In genomic region chr1:127661118-127662012, GRCm38 (mm10) we compare ENCODE assay signal across 10 mouse cellular contexts. TPM values are rescaled to one million over a fixed set of nuclear protein-coding genes. Genes with fewer than 3 reads are reported as not detected.
DNase-seq lines count a peak whose midpoint lies in the region; ATAC-seq and TF ChIP-seq lines count a peak whose summit lies in the region.
"Had no signal": no experiment of that assay in that cellular context is flagged by ENCODE, and none has a peak within 500 bp of the region (broad histone marks: within the 10 kb centered on the region; RNA-seq: fewer than 3 reads in every experiment).

No protein-coding gene starts in this region.

- no peaks in the 10 kb centered on the region for H3K27me3 ChIP-seq in embryonic facial prominence, embryonic 13.5 days
- H3K27me3 ChIP-seq in hindbrain, embryonic 13.5 days = no peaks in the 10 kb centered on the region
- H3K27me3 ChIP-seq in midbrain, postnatal 0 days (ENCODE audit: insufficient read depth, low read length) = no peaks in the 10 kb centered on the region
- H3K27me3 ChIP-seq: liver, embryonic 15.5 days had no signal

- H3K4me3 ChIP-seq in embryonic facial prominence, embryonic 13.5 days = no peak overlapping the region
- H3K4me3 ChIP-seq in hindbrain, embryonic 13.5 days = no peak overlapping the region
- no peak overlapping the region for H3K4me3 ChIP-seq in midbrain, postnatal 0 days (ENCODE audit: low read depth, low read length)
- H3K4me3 ChIP-seq: liver, embryonic 15.5 days had no signal

- intact Hi-C loops in left cerebral cortex, postnatal 14 days (cut with DNase I) = no loop called here

- peak overlapping the region; percentile 32 for H3K4me2 ChIP-seq in embryonic facial prominence, embryonic 13.5 days
- H3K4me2 ChIP-seq in hindbrain, embryonic 13.5 days = peak overlapping the region; percentile 37
- H3K4me2 ChIP-seq in midbrain, postnatal 0 days (ENCODE audit: low read depth, low read length, poor library complexity, severe bottlenecking) = peak overlapping the region; percentile 18; the same call in 1 of the 2 replicates
- H3K4me2 ChIP-seq: liver, embryonic 15.5 days had no signal

- DNase-seq in left cerebral cortex, postnatal 14 days (ENCODE audit: low spot score in 2 of 2) = peak; percentile 30 to 33
- no peak for DNase-seq in left cerebral cortex, adult 11 months (ENCODE audit: low spot score)
- peak; percentile 58 for DNase-seq in midbrain, postnatal 0 days (ENCODE audit: low spot score)
- DNase-seq in ovary, postnatal 14 days (ENCODE audit: low spot score) = no peak
- DNase-seq in gastrocnemius, postnatal 10 days = no peak
- no peak for DNase-seq in urinary bladder, postnatal 10 days (ENCODE audit: low spot score)
- DNase-seq: gastrocnemius, postnatal 14 days had no signal

- no peak for ATAC-seq in embryonic facial prominence, embryonic 13.5 days (ENCODE audit: insufficient number of reproducible peaks, insufficient read depth, low FRiP score, low TSS enrichment, low read depth)
- peak; percentile 83 for ATAC-seq in hindbrain, embryonic 13.5 days (ENCODE audit: low FRiP score)
- ATAC-seq in midbrain, postnatal 0 days (ENCODE audit: low FRiP score) = peak; percentile 80

- WGBS in embryonic facial prominence, embryonic 13.5 days = 25% methylated on average over 13 of the region's 13 CpGs
- 23% methylated on average over 13 of the region's 13 CpGs for WGBS in hindbrain, embryonic 13.5 days
- 25% methylated on average over 13 of the region's 13 CpGs for whole genome bisulfite sequencing in midbrain, postnatal 0 days

- no peak overlapping the region; the same call in 1 of the 2 replicates for H3K9ac ChIP-seq in embryonic facial prominence, embryonic 13.5 days
- H3K9ac ChIP-seq in hindbrain, embryonic 13.5 days = peak overlapping the region; percentile 67
- peak overlapping the region; percentile 15; the same call in 1 of the 2 replicates for H3K9ac ChIP-seq in midbrain, postnatal 0 days (replicated peaks; ENCODE audit: low read length, poor library complexity, severe bottlenecking)
- H3K9ac ChIP-seq: liver, embryonic 15.5 days had no signal

- H3K36me3 ChIP-seq in embryonic facial prominence, embryonic 13.5 days = no peaks in the 10 kb centered on the region
- H3K36me3 ChIP-seq in hindbrain, embryonic 13.5 days = no peaks in the 10 kb centered on the region
- H3K36me3 ChIP-seq in midbrain, postnatal 0 days (ENCODE audit: insufficient read depth, low read length) = no peaks in the 10 kb centered on the region
- H3K36me3 ChIP-seq: liver, embryonic 15.5 days had no signal

- TF ChIP-seq CTCF in midbrain, postnatal 0 days (IDR thresholded peaks at IDR 0.05) = no peak

- H3K4me1 ChIP-seq in embryonic facial prominence, embryonic 13.5 days = peaks cover 12% of the 10 kb centered on the region
- peaks cover 25% of the 10 kb centered on the region for H3K4me1 ChIP-seq in hindbrain, embryonic 13.5 days (replicated peaks)
- H3K4me1 ChIP-seq in midbrain, postnatal 0 days (ENCODE audit: insufficient read depth, low read length) = 0 out of 2 replicates have a peak, but pooled peaks cover 3% of the 10 kb centered on the region

- H3K27ac ChIP-seq in embryonic facial prominence, embryonic 13.5 days = no peak overlapping the region
- H3K27ac ChIP-seq in hindbrain, embryonic 13.5 days = peak overlapping the region; percentile 91
- H3K27ac ChIP-seq in midbrain, postnatal 0 days (ENCODE audit: low read depth, low read length) = peak overlapping the region; percentile 69
- H3K27ac ChIP-seq: liver, embryonic 15.5 days had no signal

- no peaks in the 10 kb centered on the region for H3K9me3 ChIP-seq in embryonic facial prominence, embryonic 13.5 days
- H3K9me3 ChIP-seq in hindbrain, embryonic 13.5 days = no peaks in the 10 kb centered on the region
- H3K9me3 ChIP-seq in midbrain, postnatal 0 days (ENCODE audit: low read length) = no peaks in the 10 kb centered on the region
- H3K9me3 ChIP-seq: liver, embryonic 15.5 days had no signal

RNA-seq across cellular contexts. Expression of gene Tmem163, which starts 18.0 kb away (rescaled TPM):
- total RNA-seq in left cerebral cortex, postnatal 14 days (2021) = 10 to 100 TPM; 34.3 to 37.5 TPM
- polyA plus RNA-seq in embryonic facial prominence, embryonic 13.5 days (2015; fragmentation: Nextera tagmentation; extraction: Ambion mirVana) = 8.8 and 9.4 TPM in 2 replicates
- 47.5 and 52.6 TPM in 2 replicates for polyA plus RNA-seq in hindbrain, embryonic 13.5 days (2015; fragmentation: Nextera tagmentation; extraction: Ambion mirVana)
- total RNA-seq in midbrain, postnatal 0 days (2014; rRNA removed) = 80.5 and 91.4 TPM in 2 replicates
- polyA plus RNA-seq in midbrain, postnatal 0 days (2015; fragmentation: Nextera tagmentation; extraction: Ambion mirVana) = 78.2 and 80.9 TPM in 2 replicates
- total RNA-seq in gastrocnemius, postnatal 10 days (2021) = under 1 TPM in 1 of 2 experiments, not detected in 1; 0.47 TPM
- total RNA-seq: gastrocnemius, postnatal 14 days had no signal

Comparison
In these comparisons a context has a peak if more than half of its experiments do, and no peak if none do; other contexts are left out.
1. DNase-seq: peak in left cerebral cortex, postnatal 14 days (2 of 2) and midbrain, postnatal 0 days (single experiment); none in left cerebral cortex, adult 11 months (single experiment), ovary, postnatal 14 days (single experiment), gastrocnemius, postnatal 10 days (single experiment) and urinary bladder, postnatal 10 days (single experiment).
2. RNA of gene Tmem163, which starts 18.0 kb away (total RNA-seq): 80.5 to 91.4 TPM in midbrain, postnatal 0 days and 34.3 to 37.5 TPM in left cerebral cortex, postnatal 14 days; 0.47 TPM in gastrocnemius, postnatal 10 days; every median in the first group is over 10 times any median in the second.
3. Peak in every context shown above with its lines, with median percentiles within 50 percentile points of each other: H3K4me2 ChIP-seq.